Comparison of ENCODE assay signal across 30 mouse cellular contexts in the genomic region with DNA sequence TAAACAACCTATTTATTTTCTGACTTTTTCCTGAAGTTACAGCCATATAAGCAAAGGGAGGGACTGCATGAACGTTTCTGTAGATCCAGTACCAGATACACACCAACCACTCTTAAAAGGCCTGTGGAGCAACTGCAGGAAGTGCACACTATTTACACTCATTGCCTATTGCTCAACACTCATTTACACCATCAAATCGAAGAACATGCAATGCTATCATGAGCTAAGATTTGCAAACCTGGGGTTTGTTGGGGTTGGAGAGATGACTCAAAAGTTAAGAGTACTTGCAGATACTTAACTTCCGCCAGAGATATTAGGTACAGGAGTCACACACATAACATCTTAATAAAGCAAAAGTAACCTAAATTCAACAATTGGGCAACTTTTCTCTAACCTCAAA.
DNase-seq lines count a peak whose midpoint lies in the region; ATAC-seq and TF ChIP-seq lines count a peak whose summit lies in the region.
"Had no signal": no experiment of that assay in that cellular context is flagged by ENCODE, and none has a peak within 500 bp of the region (broad histone marks: within the 10 kb centered on the region; RNA-seq: fewer than 3 reads in every experiment).

No protein-coding gene starts in this region.

- peak; percentile 60 for ATAC-seq in liver, embryonic 16.5 days (ENCODE audit: low read depth)
- peak; percentile 77 for ATAC-seq in megakaryocyte progenitor cell, adult 5-6 weeks (replicated peaks; ENCODE audit: poor library complexity)
- ATAC-seq: activated CD4-positive, CD25-positive, alpha-beta regulatory T cell, adult 4 months; forebrain, embryonic 14.5 days; hindbrain, postnatal 0 days; intestine, embryonic 16.5 days; midbrain, embryonic 13.5 days had no signal

- no peaks in the 10 kb centered on the region for H3K36me3 ChIP-seq in liver, embryonic 16.5 days (ENCODE audit: control insufficient read depth, insufficient read depth)
- no peaks in the 10 kb centered on the region for H3K36me3 ChIP-seq in C2C12 (ENCODE audit: control insufficient read depth, insufficient read depth)
- H3K36me3 ChIP-seq: embryonic facial prominence, embryonic 10.5 days; embryonic facial prominence, embryonic 15.5 days; heart, embryonic 13.5 days; liver, embryonic 13.5 days; midbrain, embryonic 13.5 days; neural tube, embryonic 13.5 days had no signal

- H3K27me3 ChIP-seq in liver, embryonic 16.5 days (ENCODE audit: control insufficient read depth, insufficient read depth, low read depth, low read length), result no peaks in the 10 kb centered on the region
- no peaks in the 10 kb centered on the region for H3K27me3 ChIP-seq in C2C12 (ENCODE audit: control insufficient read depth, insufficient read depth, insufficient read length)
- H3K27me3 ChIP-seq: CH12.LX; embryonic facial prominence, embryonic 15.5 days; heart, embryonic 13.5 days; liver, embryonic 13.5 days; midbrain, embryonic 13.5 days; neural tube, embryonic 13.5 days had no signal

- no peak for TF ChIP-seq CTCF in C2C12 (IDR thresholded peaks at IDR 0.05; ENCODE audit: control insufficient read depth, insufficient read depth, insufficient read length)

- DNase-seq in liver, result no peak
- DNase-seq in fat pad, adult 2 months (ENCODE audit: extremely low read depth, low read depth, low spot score), result peak; percentile 34
- no peak for DNase-seq in heart, adult 9 months (ENCODE audit: low spot score in 2 of 2)
- DNase-seq in heart, postnatal 14 days, result no peak
- DNase-seq: adrenal gland, adult 2 months; adrenal gland, postnatal 36 days; B cell, adult 2 months; cerebellum, adult 2 months; cerebellum, postnatal 14 days; gastrocnemius, postnatal 25 days; heart, adult 2 months; heart, postnatal 10 days; kidney, adult 9 months; kidney, postnatal 10 days; liver, embryonic 13.5 days; thymus, postnatal 36 days had no signal

- no peak overlapping the region for H3K9ac ChIP-seq in liver, embryonic 16.5 days (ENCODE audit: low read depth, low read length)
- H3K9ac ChIP-seq: embryonic facial prominence, embryonic 15.5 days; heart, embryonic 13.5 days; liver, embryonic 13.5 days; midbrain, embryonic 13.5 days; neural tube, embryonic 13.5 days had no signal

- H3K79me3 ChIP-seq in C2C12 (ENCODE audit: low read depth), result no peaks in the 10 kb centered on the region

- H3K4me1 ChIP-seq in liver, embryonic 16.5 days (ENCODE audit: control insufficient read depth, low read depth, low read length), result no peaks in the 10 kb centered on the region; the same call in 1 of the 2 replicates
- H3K4me1 ChIP-seq: midbrain, embryonic 13.5 days; neural tube, embryonic 13.5 days had no signal

- H3K27ac ChIP-seq in liver, embryonic 16.5 days (ENCODE audit: low read length), result no peak overlapping the region
- H3K27ac ChIP-seq: embryonic facial prominence, embryonic 10.5 days; embryonic facial prominence, embryonic 15.5 days; heart, adult 2 months; hindbrain, embryonic 10.5 days; hindbrain, postnatal 0 days; liver, embryonic 13.5 days; midbrain, embryonic 13.5 days; neural tube, embryonic 13.5 days had no signal

- 32% methylated on average over 3 of the region's 3 CpGs for WGBS in liver, embryonic 16.5 days (ENCODE audit: insufficient replicate concordance)

- no peaks in the 10 kb centered on the region for H3K9me3 ChIP-seq in liver, embryonic 16.5 days (replicated peaks; ENCODE audit: control insufficient read depth, low read length)
- H3K9me3 ChIP-seq: embryonic facial prominence, embryonic 10.5 days; embryonic facial prominence, embryonic 15.5 days; heart, embryonic 13.5 days; hindbrain, embryonic 10.5 days; liver, embryonic 13.5 days; midbrain, embryonic 13.5 days; neural tube, embryonic 13.5 days had no signal

- H3K4me2 ChIP-seq in liver, embryonic 16.5 days (ENCODE audit: low read depth, low read length), result no peak overlapping the region; the same call in 1 of the 2 replicates
- H3K4me2 ChIP-seq: embryonic facial prominence, embryonic 15.5 days; heart, embryonic 13.5 days; liver, embryonic 13.5 days; midbrain, embryonic 13.5 days; neural tube, embryonic 13.5 days had no signal

- no peaks in the 10 kb centered on the region for H3K79me2 ChIP-seq in C2C12 (ENCODE audit: control insufficient read depth, insufficient read depth)

- no peak overlapping the region for H3ac ChIP-seq in C2C12 (ENCODE audit: control insufficient read depth, insufficient read length, low read depth)

- H3K4me3 ChIP-seq in liver, embryonic 16.5 days (ENCODE audit: low read depth, low read length), result no peak overlapping the region
- no peak overlapping the region for H3K4me3 ChIP-seq in C2C12 (ENCODE audit: insufficient read depth, poor library complexity, severe bottlenecking)
- H3K4me3 ChIP-seq: embryonic facial prominence, embryonic 10.5 days; embryonic facial prominence, embryonic 15.5 days; heart, adult 2 months; heart, embryonic 13.5 days; hindbrain, embryonic 10.5 days; liver, embryonic 13.5 days; midbrain, embryonic 13.5 days; neural tube, embryonic 13.5 days had no signal

- intact Hi-C loops in heart, postnatal 14 days (cut with DNase I), result no loop called here

TF ChIP-seq in C2C12, 6 proteins besides CTCF, POLR2A, EP300 and RAD21:
- TF ChIP-seq CEBPB (IDR thresholded peaks at IDR 0.05; ENCODE audit: low read depth) (peak; percentile 2), MAX (IDR thresholded peaks at IDR 0.05) (no peak), USF1 (IDR thresholded peaks at IDR 0.05; ENCODE audit: low read depth) (no peak)
